Mouse (Mus musculus): ENCODE measurements at regions not wholly inside any gene's neighbourhood (a gene's known extent, or its start where the extent isn't known, plus 50 kb on each side); places are given as distances from the start of the nearest gene placed in this dataset.

DNA sequence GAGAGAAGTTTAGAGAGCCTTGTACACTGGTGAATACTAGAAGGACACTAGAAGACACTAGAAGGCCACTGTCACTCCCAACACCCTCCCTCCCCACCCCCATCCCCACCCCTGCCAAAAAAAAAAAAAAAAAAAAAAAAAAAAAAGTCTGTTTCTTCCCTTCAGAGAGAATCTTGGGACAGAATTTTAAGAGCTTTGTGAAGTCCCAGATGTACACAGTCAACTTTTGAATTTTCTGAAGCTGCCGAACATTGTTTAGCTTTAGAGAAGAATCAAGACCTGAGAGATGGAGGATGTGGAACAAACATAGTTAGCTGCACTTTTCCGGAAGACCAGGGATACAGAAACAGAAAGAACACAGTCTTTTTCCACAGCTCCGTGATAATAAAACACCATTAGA is 90.3 kb downstream of the 1700129C05Rik start:
- DNase-seq (ENCODE audit: low read depth, low spot score): no peak
- H3K9me3 ChIP-seq (replicated peaks; ENCODE audit: insufficient read depth, low read length): no peaks in the 10 kb centered on the region
- TF ChIP-seq USF1 (IDR thresholded peaks at IDR 0.05; ENCODE audit: low read depth, low read length): no peak
- TF ChIP-seq MXI1 (IDR thresholded peaks at IDR 0.05; ENCODE audit: low read depth, low read length): no peak
- no peak for TF ChIP-seq POLR2AphosphoS5 (IDR thresholded peaks at IDR 0.05; ENCODE audit: borderline replicate concordance, low read depth, low read length)
- no peak for TF ChIP-seq RCOR1 (IDR thresholded peaks at IDR 0.05; ENCODE audit: low read depth, low read length)
- no peak for TF ChIP-seq TBP (IDR thresholded peaks at IDR 0.05; ENCODE audit: low read depth, low read length)
- no peaks in the 10 kb centered on the region; a peak in 1 of 4 replicates for H3K27me3 ChIP-seq (ENCODE audit: control insufficient read depth in 1 of 2, insufficient read depth in 2 of 2, low read length in 2 of 2)
- no peaks in the 10 kb centered on the region for H3K36me3 ChIP-seq (ENCODE audit: control insufficient read depth in 1 of 2, insufficient read depth in 2 of 2, low read length in 2 of 2)
- H3K9ac ChIP-seq (ENCODE audit: control insufficient read depth, low read depth, low read length, poor library complexity, severe bottlenecking): no peak overlapping the region
- no peaks in the 10 kb centered on the region for H3K4me1 ChIP-seq (ENCODE audit: control insufficient read depth in 1 of 2, insufficient read depth in 2 of 2, low read length in 2 of 2)
- no peak overlapping the region for H3K27ac ChIP-seq (ENCODE audit: control insufficient read depth, low read depth, low read length)
- H3K4me3 ChIP-seq (ENCODE audit: control insufficient read depth in 1 of 2, insufficient read depth in 1 of 2, low read depth in 2 of 2, low read length in 2 of 2): no peak overlapping the region
- no peaks in the 10 kb centered on the region for H3K79me2 ChIP-seq (ENCODE audit: control insufficient read depth, insufficient read depth, low read length, poor library complexity)

DNA sequence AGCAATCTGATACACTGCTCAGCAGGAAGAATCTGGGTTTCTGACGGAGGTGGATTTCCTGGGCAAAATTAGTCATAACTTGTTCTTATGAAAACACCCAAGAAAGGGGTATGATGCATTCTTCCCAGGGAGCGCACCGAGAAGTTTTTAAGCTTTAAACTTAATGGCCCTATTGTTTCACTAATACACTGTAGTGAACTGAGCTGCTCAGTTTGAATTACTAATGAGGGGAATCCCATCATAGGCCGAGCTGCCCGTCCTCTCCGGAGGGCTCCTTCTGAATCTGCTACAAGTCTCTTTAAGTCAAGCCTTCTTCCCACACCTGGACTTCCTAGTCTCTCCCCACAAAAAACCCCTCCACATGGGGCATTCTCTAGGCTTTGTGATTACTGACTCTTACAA is 91.2 kb downstream of the 1700129C05Rik start:
- Histone ChIP-seq H3K4me1 (ENCODE audit: control insufficient read depth in 1 of 2, insufficient read depth in 2 of 2, low read length in 2 of 2) (no peaks in the 10 kb centered on the region), H3K9me3 (replicated peaks; ENCODE audit: insufficient read depth, low read length) (no peaks in the 10 kb centered on the region), H3K4me3 (ENCODE audit: control insufficient read depth in 1 of 2, insufficient read depth in 1 of 2, low read depth in 2 of 2, low read length in 2 of 2) (no peak overlapping the region), H3K27ac (ENCODE audit: control insufficient read depth, low read depth, low read length) (no peak overlapping the region), H3K36me3 (ENCODE audit: control insufficient read depth in 1 of 2, insufficient read depth in 2 of 2, low read length in 2 of 2) (no peaks in the 10 kb centered on the region), H3K9ac (ENCODE audit: control insufficient read depth, low read depth, low read length, poor library complexity, severe bottlenecking) (no peak overlapping the region), H3K27me3 (ENCODE audit: control insufficient read depth in 1 of 2, insufficient read depth in 2 of 2, low read length in 2 of 2) (no peaks in the 10 kb centered on the region; a peak in 1 of 4 replicates), H3K79me2 (ENCODE audit: control insufficient read depth, insufficient read depth, low read length, poor library complexity) (no peaks in the 10 kb centered on the region)
- no peak for DNase-seq (ENCODE audit: low read depth, low spot score)
- no peak for TF ChIP-seq CHD1 (IDR thresholded peaks at IDR 0.05; ENCODE audit: low read depth, low read length)
- no peak for TF ChIP-seq MXI1 (IDR thresholded peaks at IDR 0.05; ENCODE audit: low read depth, low read length)
- TF ChIP-seq MYC (IDR thresholded peaks at IDR 0.05; ENCODE audit: low read depth, low read length): no peak
- no peak for TF ChIP-seq TAL1 (IDR thresholded peaks at IDR 0.05; ENCODE audit: low read length)
- no peak for TF ChIP-seq SMC3 (IDR thresholded peaks at IDR 0.05; ENCODE audit: low read depth, low read length)
- no peak for TF ChIP-seq ZC3H11A (IDR thresholded peaks at IDR 0.05; ENCODE audit: low read depth, low read length)
- no peak for TF ChIP-seq MYB (IDR thresholded peaks at IDR 0.05; ENCODE audit: low read depth, low read length)
- TF ChIP-seq GABPA (IDR thresholded peaks at IDR 0.05; ENCODE audit: low read depth, low read length): no peak
- TF ChIP-seq MAZ (IDR thresholded peaks at IDR 0.05; ENCODE audit: low read depth, low read length): no peak
- no peak for TF ChIP-seq BHLHE40 (IDR thresholded peaks at IDR 0.05; ENCODE audit: borderline replicate concordance, low read depth, low read length)

DNA sequence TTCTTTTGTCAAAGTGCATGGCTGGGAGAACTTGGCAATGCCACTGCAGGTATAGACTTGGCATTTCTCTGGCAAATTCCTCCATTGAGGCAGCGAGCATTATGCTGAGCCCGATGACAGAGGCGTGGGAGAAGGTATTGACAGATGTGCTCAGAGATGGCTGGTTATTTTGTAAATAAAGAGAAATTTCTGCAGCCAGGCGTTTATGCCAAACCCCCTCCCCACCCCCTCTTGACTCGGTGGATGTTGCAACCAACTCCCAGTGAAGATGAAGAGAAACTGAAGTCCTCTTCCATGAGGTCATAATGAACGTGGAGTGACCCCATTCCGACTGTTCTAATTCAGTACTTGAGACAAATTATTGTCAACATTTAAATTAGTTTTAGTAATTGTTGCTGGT is 97.0 kb downstream of the 1700129C05Rik start:
- H3K4me1 ChIP-seq (ENCODE audit: control insufficient read depth in 1 of 2, insufficient read depth in 2 of 2, low read length in 2 of 2): no peaks in the 10 kb centered on the region

More for the DNA sequence above, 97.0 kb downstream of the 1700129C05Rik start:
- H3K36me3 ChIP-seq (ENCODE audit: control insufficient read depth in 1 of 2, insufficient read depth in 2 of 2, low read length in 2 of 2): no peaks in the 10 kb centered on the region
- no peaks in the 10 kb centered on the region for H3K9me3 ChIP-seq (replicated peaks; ENCODE audit: insufficient read depth, low read length)
- TF ChIP-seq CHD1 (IDR thresholded peaks at IDR 0.05; ENCODE audit: low read depth, low read length): no peak
- H3K27me3 ChIP-seq (ENCODE audit: control insufficient read depth in 1 of 2, insufficient read depth in 2 of 2, low read length in 2 of 2): no peaks in the 10 kb centered on the region
- no peak overlapping the region for H3K9ac ChIP-seq (ENCODE audit: control insufficient read depth, low read depth, low read length, poor library complexity, severe bottlenecking)
- no peak for DNase-seq (ENCODE audit: low read depth, low spot score)
- no peaks in the 10 kb centered on the region for H3K79me2 ChIP-seq (ENCODE audit: control insufficient read depth, insufficient read depth, low read length, poor library complexity)
- no peak overlapping the region for H3K4me3 ChIP-seq (ENCODE audit: control insufficient read depth in 1 of 2, insufficient read depth in 1 of 2, low read depth in 2 of 2, low read length in 2 of 2)
- H3K27ac ChIP-seq (ENCODE audit: control insufficient read depth, low read depth, low read length): no peak overlapping the region

Measured in MEL (cell line).